Mouse (Mus musculus) myocyte (in vitro differentiated cells): ENCODE measurements around the gene Pdrg1.

Experiments used
- CEBPB ChIP-seq: IDR thresholded peaks from 2 replicates; pipeline ENCODE4 v1.6.1; 2011; ENCODE audit warnings: mild to moderate bottlenecking, moderate library complexity; ENCODE audit not compliant: poor library complexity, insufficient read depth, severe bottlenecking
- E2F4 ChIP-seq: IDR thresholded peaks from one replicate; pipeline ENCODE4 v1.6.1; 2011; ENCODE audit warnings: mild to moderate bottlenecking, control low read depth, moderate library complexity; ENCODE audit not compliant: insufficient read depth
- MAX ChIP-seq: IDR thresholded peaks from one replicate; pipeline ENCODE4 v1.6.1; 2011; ENCODE audit warnings: low read depth, mild to moderate bottlenecking, control low read depth
- POLR2A ChIP-seq: IDR thresholded peaks from one replicate; pipeline ENCODE4 v1.6.1; 2011; ENCODE audit warnings: low read depth, mild to moderate bottlenecking, control low read depth, moderate library complexity; ENCODE audit not compliant: insufficient read length
- POLR2AphosphoS2 ChIP-seq: IDR thresholded peaks from one replicate; pipeline ENCODE4 v1.6.1; 2011; ENCODE audit warnings: low read depth, control low read depth; ENCODE audit not compliant: insufficient read length
- REST ChIP-seq: IDR thresholded peaks from one replicate; pipeline ENCODE4 v1.6.1; 2011; ENCODE audit warnings: mild to moderate bottlenecking, control low read depth, moderate library complexity; ENCODE audit not compliant: insufficient read depth, insufficient read length
- SRF ChIP-seq: IDR thresholded peaks from one replicate; pipeline ENCODE4 v1.6.1; 2011; ENCODE audit warnings: low read depth; ENCODE audit not compliant: control insufficient read depth, insufficient read length
- TCF12 ChIP-seq: IDR thresholded peaks from one replicate; pipeline ENCODE4 v1.6.1; 2011; ENCODE audit warnings: mild to moderate bottlenecking, control low read depth; ENCODE audit not compliant: poor library complexity, insufficient read depth, severe bottlenecking
- USF1 ChIP-seq: IDR thresholded peaks from one replicate; pipeline ENCODE4 v1.6.1; 2011; ENCODE audit warnings: low read depth, mild to moderate bottlenecking, control low read depth, moderate library complexity

- no peak for TF ChIP-seq POLR2A
- TF ChIP-seq E2F4 = no peak
- no peak for TF ChIP-seq CEBPB
- TF ChIP-seq REST = no peak
- no peak for TF ChIP-seq POLR2AphosphoS2
- TF ChIP-seq MAX = no peak
- TF ChIP-seq TCF12 = no peak
- TF ChIP-seq SRF = no peak
- no peak for TF ChIP-seq USF1
Measured at GRCm38 (mm10) chr2:153033545-153034230, 18.5 kb upstream of the Pdrg1 start.
